Mouse (Mus musculus) embryonic stem cell, embryonic (primary cell): ENCODE data around the gene Kdm4b.

Experiments
- CTCF ChIA-PET, 4 experiments: fragments of 300-600 bp in 2 of 4; fragments of 350-600 bp in 2 of 4; sonication (Branson Sonifier 250); formaldehyde crosslinking; loops; one replicate each; lab custom pipeline; 2022; ENCODE audit warnings: inconsistent platforms in 2 of 4; lab: Charles Lee
- POLR2A ChIA-PET, 4 experiments: fragments of 300-600 bp in 2 of 4; fragments of 350-600 bp in 2 of 4; sonication (Branson Sonifier 250); formaldehyde crosslinking; loops; one replicate each; lab custom pipeline; 2022; ENCODE audit warnings: antibody characterized with exemption in 4 of 4, inconsistent platforms in 1 of 4; lab: Charles Lee

Gene Kdm4b

GRCm38 (mm10) chr17:56291171-56291511 lies 34.7 kb upstream of the Kdm4b start:
- POLR2A ChIA-PET: interaction anchor here (0.5 to 64.8 kb wide), 57 partner anchors 7 to 957 kb away, joined by 3 to 2494 read pairs (median 5); partner anchors contain the start of genes Uhrf1 (in 4 of the 4), Arrdc5 (in 3 of the 4), Ticam1 (in 3 of the 4) and Dpp9 (in 2 of the 4)
- CTCF ChIA-PET: interaction anchor here (0.6 to 5.4 kb wide), 47 partner anchors 9 to 267 kb away, joined by 3 to 24 read pairs (median 5); partner anchors contain the start of genes Arrdc5 (in 3 of the 4), Uhrf1 (in 3 of the 4), Kdm4b (in 2 of the 4) and Fem1a (in 1 of the 4)

GRCm38 (mm10) chr17:56291826-56292475 lies 33.9 kb upstream of the Kdm4b start:
- POLR2A ChIA-PET: interaction anchor here (0.6 to 64.8 kb wide), 40 partner anchors 7 to 956 kb away, joined by 3 to 2494 read pairs (median 4); partner anchors contain the start of genes Uhrf1 (in 4 of the 4), Arrdc5 (in 3 of the 4), Chaf1a (in 2 of the 4) and Kdm4b (in 2 of the 4)

GRCm38 (mm10) chr17:56292531-56293222 lies 33.2 kb upstream of the Kdm4b start, which contains the start of gene Plin3:
Gene Plin3 (minus strand): TSS chr17:56292873.
- ChIA-PET CTCF (interaction anchor here in 3 of 4 experiments (0.6 to 5.4 kb wide), 16 partner anchors 8 to 260 kb away, joined by 3 to 24 read pairs (median 8); partner anchors contain the start of genes Kdm4b (in 2 of the 3), Uhrf1 (in 2 of the 3), Arrdc5 (in 1 of the 3) and Fem1a (in 1 of the 3)), POLR2A (interaction anchor here (0.7 to 64.8 kb wide), 18 partner anchors 8 to 415 kb away, joined by 3 to 2494 read pairs (median 12); partner anchors contain the start of genes Uhrf1 (in 4 of the 4), Arrdc5 (in 3 of the 4), Kdm4b (in 2 of the 4) and Ticam1 (in 2 of the 4))

More at GRCm38 (mm10) chr17:56291826-56292475, 33.9 kb upstream of the Kdm4b start:
- CTCF ChIA-PET: interaction anchor here (0.6 to 5.4 kb wide), 34 partner anchors 9 to 267 kb away, joined by 3 to 24 read pairs (median 5); partner anchors contain the start of genes Arrdc5 (in 2 of the 4), Kdm4b (in 2 of the 4), Uhrf1 (in 2 of the 4) and Fem1a (in 1 of the 4)

GRCm38 (mm10) chr17:56293291-56293690 lies 32.6 kb upstream of the Kdm4b start:
- POLR2A ChIA-PET: interaction anchor here in 2 of 4 experiments (0.9 to 64.8 kb wide), 9 partner anchors 8 to 319 kb away, joined by 3 to 2494 read pairs (median 136); partner anchors contain the start of genes Arrdc5 (in 2 of the 2), Kdm4b (in 2 of the 2), Ticam1 (in 2 of the 2) and Uhrf1 (in 2 of the 2)
- CTCF ChIA-PET: interaction anchor here in 1 of 4 experiments (5.4 kb wide), 1 partner anchor 38 kb away, joined by 16 read pairs; the partner anchor contains the start of gene Fem1a

- CTCF ChIA-PET: interaction anchor here in 3 of 4 experiments (0.6 to 5.4 kb wide), 4 partner anchors 17 to 38 kb away, joined by 3 to 16 read pairs (median 4); partner anchors contain the start of genes Fem1a (in 1 of the 3), Kdm4b (in 1 of the 3) and Ticam1 (in 1 of the 3)
- POLR2A ChIA-PET: interaction anchor here in 3 of 4 experiments (0.5 to 64.8 kb wide), 9 partner anchors 7 to 318 kb away, joined by 3 to 2494 read pairs (median 136); partner anchors contain the start of genes Arrdc5 (in 2 of the 3), Kdm4b (in 2 of the 3), Ticam1 (in 2 of the 3) and Uhrf1 (in 2 of the 3)
These were observed 31.6 kb upstream of the Kdm4b start for GRCm38 (mm10) chr17:56294241-56294640.

GRCm38 (mm10) chr17:56296201-56296600 lies 29.7 kb upstream of the Kdm4b start:
- ChIA-PET POLR2A (interaction anchor here in 3 of 4 experiments (0.9 to 64.8 kb wide), 12 partner anchors 5 to 537 kb away, joined by 3 to 2494 read pairs (median 6); partner anchors contain the start of genes Arrdc5 (in 2 of the 3), Kdm4b (in 2 of the 3), Plin3 (in 2 of the 3) and Ticam1 (in 2 of the 3)), CTCF (interaction anchor here in 1 of 4 experiments (0.9 to 1.0 kb wide), 2 partner anchors 37 to 164 kb away, joined by 3 to 4 read pairs; no protein-coding TSS in a partner anchor)

GRCm38 (mm10) chr17:56298238-56298637 lies 27.6 kb upstream of the Kdm4b start:
- ChIA-PET CTCF (interaction anchor here in 2 of 4 experiments (0.6 to 0.9 kb wide), 5 partner anchors 12 to 190 kb away, joined by 3 read pairs; no protein-coding TSS in a partner anchor), POLR2A (interaction anchor here in 3 of 4 experiments (0.8 to 64.8 kb wide), 12 partner anchors 3 to 314 kb away, joined by 3 to 2494 read pairs (median 9); partner anchors contain the start of genes Plin3 (in 3 of the 3), Arrdc5 (in 2 of the 3), Fem1a (in 2 of the 3) and Kdm4b (in 2 of the 3))

- ChIA-PET CTCF (interaction anchor here (0.5 to 2.2 kb wide), 10 partner anchors 9 to 50 kb away, joined by 3 to 20 read pairs (median 3); partner anchors contain the start of gene Ticam1 (in 1 of the 4)), POLR2A (interaction anchor here in 3 of 4 experiments (0.8 to 64.8 kb wide), 26 partner anchors 1 to 534 kb away, joined by 3 to 2494 read pairs (median 4); partner anchors contain the start of genes Plin3 (in 3 of the 3), Arrdc5 (in 2 of the 3), Hdgfl2 (in 2 of the 3) and Kdm4b (in 2 of the 3))
These were observed 25.7 kb upstream of the Kdm4b start, which contains the start of gene Arrdc5 for GRCm38 (mm10) chr17:56300186-56300585. Gene Arrdc5 (minus strand): TSS chr17:56300286.

GRCm38 (mm10) chr17:56302363-56302996 lies 23.4 kb upstream of the Kdm4b start:
- ChIA-PET POLR2A (interaction anchor here (0.7 to 64.8 kb wide), 27 partner anchors 1 to 414 kb away, joined by 3 to 2494 read pairs (median 12); partner anchors contain the start of genes Plin3 (in 4 of the 4), Kdm4b (in 3 of the 4), Arrdc5 (in 2 of the 4) and Uhrf1 (in 2 of the 4)), CTCF (interaction anchor here in 3 of 4 experiments (0.6 to 2.9 kb wide), 4 partner anchors 11 to 57 kb away, joined by 4 to 18 read pairs (median 10); partner anchors contain the start of gene Plin3 (in 1 of the 3))

- ChIA-PET CTCF (interaction anchor here in 3 of 4 experiments (0.8 to 2.9 kb wide), 13 partner anchors 12 to 294 kb away, joined by 3 to 18 read pairs (median 6); partner anchors contain the start of genes Kdm4b (in 1 of the 3), Plin3 (in 1 of the 3), Sh3gl1 (in 1 of the 3) and Ticam1 (in 1 of the 3)), POLR2A (interaction anchor here (0.6 to 64.8 kb wide), 77 partner anchors 2 to 435 kb away, joined by 3 to 2494 read pairs (median 5); partner anchors contain the start of genes Kdm4b (in 4 of the 4), Plin3 (in 4 of the 4), Arrdc5 (in 2 of the 4) and Chaf1a (in 2 of the 4))
These were observed 22.6 kb upstream of the Kdm4b start, which contains the start of gene Uhrf1 for GRCm38 (mm10) chr17:56303160-56303846. Gene Uhrf1 (plus strand): TSS chr17:56303321.

GRCm38 (mm10) chr17:56303847-56304586 lies 21.8 kb upstream of the Kdm4b start:
- ChIA-PET POLR2A (interaction anchor here (0.6 to 64.8 kb wide), 98 partner anchors 2 to 755 kb away, joined by 3 to 2494 read pairs (median 4); partner anchors contain the start of genes Kdm4b (in 4 of the 4), Plin3 (in 4 of the 4), Arrdc5 (in 2 of the 4) and Chaf1a (in 2 of the 4)), CTCF (interaction anchor here in 3 of 4 experiments (0.6 to 2.9 kb wide), 18 partner anchors 13 to 295 kb away, joined by 3 to 18 read pairs (median 5); partner anchors contain the start of genes Kdm4b (in 1 of the 3), Plin3 (in 1 of the 3), Sh3gl1 (in 1 of the 3) and Ticam1 (in 1 of the 3))

- POLR2A ChIA-PET: interaction anchor here (0.6 to 64.8 kb wide), 84 partner anchors 3 to 755 kb away, joined by 3 to 2494 read pairs (median 4); partner anchors contain the start of genes Kdm4b (in 4 of the 4), Plin3 (in 4 of the 4), Arrdc5 (in 2 of the 4) and Chaf1a (in 2 of the 4)
- CTCF ChIA-PET: interaction anchor here (0.6 to 2.9 kb wide), 15 partner anchors 12 to 296 kb away, joined by 3 to 18 read pairs (median 5); partner anchors contain the start of genes Plin3 (in 2 of the 4) and Ticam1 (in 1 of the 4)
These were observed 21.1 kb upstream of the Kdm4b start for GRCm38 (mm10) chr17:56304718-56305117.

GRCm38 (mm10) chr17:56305156-56305555 lies 20.7 kb upstream of the Kdm4b start:
- ChIA-PET POLR2A (interaction anchor here (0.7 to 64.8 kb wide), 38 partner anchors 3 to 754 kb away, joined by 3 to 2494 read pairs (median 5); partner anchors contain the start of genes Plin3 (in 4 of the 4), Kdm4b (in 3 of the 4), Arrdc5 (in 2 of the 4) and Rpl36 (in 2 of the 4)), CTCF (interaction anchor here (0.6 to 2.9 kb wide), 8 partner anchors 13 to 54 kb away, joined by 3 to 18 read pairs (median 4); partner anchors contain the start of gene Plin3 (in 2 of the 4))
